Mouse (Mus musculus): ENCODE measurements around the gene Galnt13. TPM values are rescaled to one million over a fixed set of nuclear protein-coding genes. Genes with fewer than 3 reads are reported as not detected.
"Not testable (repeated sequence)": the region's sequence is repeated elsewhere in the genome, so short reads cannot be mapped to it uniquely, and the experiment has no call there.

Gene Galnt13
- polyA plus RNA-seq, 1 experiment from 2014 or later = 0.44 TPM

DNA sequence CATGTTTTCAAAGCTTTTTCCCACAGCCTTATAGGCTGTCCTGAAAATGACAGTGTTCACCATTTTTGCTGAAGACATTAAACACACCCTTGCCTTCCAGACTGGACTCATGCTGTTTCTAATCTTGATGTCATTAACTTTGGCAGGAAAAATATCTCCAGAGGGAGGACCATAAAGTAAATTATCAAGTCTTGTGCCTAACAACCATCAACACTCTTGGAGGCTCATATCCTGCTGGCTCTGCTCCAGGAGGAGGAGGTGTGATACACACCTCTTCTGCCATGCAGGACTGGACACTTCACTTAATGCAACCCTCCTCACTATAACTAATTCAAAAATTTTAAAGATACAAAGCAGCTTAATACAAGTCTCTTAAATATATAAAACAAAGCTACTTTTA lies 502.0 kb downstream of the Galnt13 start:
- H3K4me3 ChIP-seq (ENCODE audit: low read depth, low read length) = no peak overlapping the region
- no peak overlapping the region for H3K4me2 ChIP-seq (replicated peaks; ENCODE audit: low read depth)
- H3K4me1 ChIP-seq (replicated peaks; ENCODE audit: control insufficient read depth, insufficient read depth) = no peaks in the 10 kb centered on the region
- H3K36me3 ChIP-seq (ENCODE audit: control insufficient read depth, insufficient read depth, low read length) = no peaks in the 10 kb centered on the region
- no peak for TF ChIP-seq CTCF (IDR thresholded peaks at IDR 0.05; ENCODE audit: low read depth)
- TF ChIP-seq EP300 (optimal IDR thresholded peaks at IDR 0.05) = no peak
- H3K27ac ChIP-seq (replicated peaks) = no peak overlapping the region
- H3K9ac ChIP-seq (ENCODE audit: low read length) = no peak overlapping the region
- no peaks in the 10 kb centered on the region for H3K27me3 ChIP-seq (ENCODE audit: control insufficient read depth, insufficient read depth, low read length)
- DNase-seq (ENCODE audit: low spot score) = no peak
- H3K9me3 ChIP-seq (ENCODE audit: control insufficient read depth, low read length) = no peaks in the 10 kb centered on the region
- no peak for ATAC-seq (ENCODE audit: low FRiP score, low TSS enrichment)

DNA sequence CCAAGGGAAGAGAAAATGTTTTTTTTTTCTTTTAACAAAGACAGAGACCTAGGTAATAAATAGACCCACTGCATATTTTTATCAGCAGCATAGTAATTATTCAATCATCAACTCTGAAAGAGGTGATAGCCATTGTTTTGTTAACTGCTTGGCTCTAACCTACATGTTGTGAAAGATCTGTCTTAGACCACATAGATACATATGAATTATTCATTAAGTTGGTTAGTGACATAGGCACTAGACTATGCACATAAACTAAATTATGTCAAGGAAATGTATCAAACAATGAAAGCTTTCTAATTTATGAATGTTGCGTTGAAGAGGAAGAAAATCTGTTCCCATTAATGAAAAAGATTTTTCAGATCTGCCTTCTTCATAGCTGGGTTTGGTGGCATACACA lies 507.3 kb downstream of the Galnt13 start:
- no peak overlapping the region for H3K9ac ChIP-seq (ENCODE audit: low read length)
- H3K27me3 ChIP-seq (ENCODE audit: control insufficient read depth, insufficient read depth, low read length) = no peaks in the 10 kb centered on the region
- 89% methylated on average over 1 of the region's 1 CpGs for WGBS
- no peaks in the 10 kb centered on the region for H3K9me3 ChIP-seq (ENCODE audit: control insufficient read depth, low read length)
- no peak for TF ChIP-seq EP300 (optimal IDR thresholded peaks at IDR 0.05)
- no peak for TF ChIP-seq CTCF (IDR thresholded peaks at IDR 0.05; ENCODE audit: low read depth)
- H3K36me3 ChIP-seq (ENCODE audit: control insufficient read depth, insufficient read depth, low read length) = no peaks in the 10 kb centered on the region
- no peak overlapping the region for H3K27ac ChIP-seq (replicated peaks)
- H3K4me1 ChIP-seq (replicated peaks; ENCODE audit: control insufficient read depth, insufficient read depth) = no peaks in the 10 kb centered on the region
- no peak overlapping the region for H3K4me3 ChIP-seq (ENCODE audit: low read depth, low read length)
- ATAC-seq (ENCODE audit: low FRiP score, low TSS enrichment) (no peak), DNase-seq (ENCODE audit: low spot score) (no peak)
- H3K4me2 ChIP-seq (replicated peaks; ENCODE audit: low read depth) = no peak overlapping the region

DNA sequence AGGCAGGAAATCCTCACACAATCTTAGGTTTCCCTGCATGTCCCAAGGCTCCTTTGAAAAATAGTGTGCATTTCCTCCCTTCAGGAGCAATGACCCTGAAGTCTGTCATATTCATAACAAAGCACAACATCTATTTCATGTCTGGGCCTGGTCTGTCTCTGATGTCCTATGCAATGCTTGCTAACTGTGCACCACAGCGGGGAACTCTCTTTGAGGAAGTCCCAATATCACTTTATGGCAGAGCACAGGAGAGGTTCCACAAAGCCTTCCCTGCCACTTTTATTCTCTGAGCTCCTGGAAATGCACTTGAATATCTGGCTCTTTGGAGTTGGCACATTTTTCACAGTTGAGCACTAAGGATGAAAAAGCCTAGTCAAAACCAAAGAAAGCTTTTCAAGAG lies 547.7 kb downstream of the Galnt13 start:
- DNase-seq (ENCODE audit: low spot score) (no peak), ATAC-seq (ENCODE audit: low FRiP score, low TSS enrichment) (no peak)
- no peaks in the 10 kb centered on the region for H3K9me3 ChIP-seq (ENCODE audit: control insufficient read depth, low read length)
- H3K27ac ChIP-seq (replicated peaks) = no peak overlapping the region
- H3K4me2 ChIP-seq (replicated peaks; ENCODE audit: low read depth) = no peak overlapping the region
- no peak for TF ChIP-seq EP300 (optimal IDR thresholded peaks at IDR 0.05)
- TF ChIP-seq CTCF (IDR thresholded peaks at IDR 0.05; ENCODE audit: low read depth) = no peak
- no peaks in the 10 kb centered on the region for H3K36me3 ChIP-seq (ENCODE audit: control insufficient read depth, insufficient read depth, low read length)
- no peaks in the 10 kb centered on the region for H3K27me3 ChIP-seq (ENCODE audit: control insufficient read depth, insufficient read depth, low read length)
- WGBS = 85% methylated on average over 1 of the region's 1 CpGs
- no peak overlapping the region for H3K4me3 ChIP-seq (ENCODE audit: low read depth, low read length)
- H3K9ac ChIP-seq (ENCODE audit: low read length) = no peak overlapping the region
- no peaks in the 10 kb centered on the region for H3K4me1 ChIP-seq (replicated peaks; ENCODE audit: control insufficient read depth, insufficient read depth)

DNA sequence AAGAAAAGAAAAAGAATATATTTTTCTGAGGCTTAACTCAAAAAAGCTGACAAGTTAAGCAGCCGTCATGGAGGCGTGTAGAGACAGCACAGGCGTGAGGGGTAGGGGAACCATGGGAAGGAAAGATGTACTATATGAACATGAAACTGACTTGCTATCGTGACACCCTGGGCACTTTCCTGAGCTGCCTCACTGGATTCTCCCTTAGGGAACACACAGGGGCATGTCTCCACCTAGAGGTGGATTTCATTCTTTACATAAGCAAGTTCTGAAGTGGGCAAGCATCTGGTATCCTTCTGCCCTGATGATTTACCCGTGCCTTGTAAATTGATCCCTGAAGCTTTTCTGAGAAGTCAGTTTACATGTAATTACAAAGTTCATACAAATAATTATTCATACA lies 586.4 kb downstream of the Galnt13 start:
- not testable (repeated sequence) for DNase-seq (ENCODE audit: low spot score); H3K27ac ChIP-seq (replicated peaks); ATAC-seq (ENCODE audit: low FRiP score, low TSS enrichment); H3K4me2 ChIP-seq (replicated peaks; ENCODE audit: low read depth); H3K4me3 ChIP-seq (ENCODE audit: low read depth, low read length); H3K36me3 ChIP-seq (ENCODE audit: control insufficient read depth, insufficient read depth, low read length); H3K27me3 ChIP-seq (ENCODE audit: control insufficient read depth, insufficient read depth, low read length); H3K9me3 ChIP-seq (ENCODE audit: control insufficient read depth, low read length); H3K4me1 ChIP-seq (replicated peaks; ENCODE audit: control insufficient read depth, insufficient read depth); H3K9ac ChIP-seq (ENCODE audit: low read length)
- WGBS = no CpG with 5 or more reads among the region's 5 CpGs

DNA sequence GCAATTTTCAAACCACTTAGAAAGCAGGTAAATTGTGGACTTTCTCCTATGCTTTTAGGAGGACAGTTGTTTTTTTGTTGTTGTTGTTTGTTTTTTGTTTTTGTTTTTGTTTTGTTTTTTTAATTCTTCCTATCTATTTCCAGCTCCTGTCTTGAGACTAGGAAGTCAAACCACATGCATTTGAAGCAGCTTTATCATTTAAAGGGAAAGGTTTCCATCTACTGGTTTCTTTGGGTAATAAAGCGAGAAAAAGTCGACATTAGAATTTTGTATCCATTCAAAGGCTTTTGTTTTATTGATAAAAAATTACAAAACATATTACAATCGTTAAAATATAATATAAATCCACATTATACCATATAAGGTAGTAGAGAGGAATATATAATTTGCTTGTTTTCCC lies 598.5 kb downstream of the Galnt13 start:
- no peak overlapping the region for H3K4me2 ChIP-seq (replicated peaks; ENCODE audit: low read depth)
- TF ChIP-seq CTCF (IDR thresholded peaks at IDR 0.05; ENCODE audit: low read depth) (peak; percentile 22; the same call in 1 of the 2 replicates), EP300 (optimal IDR thresholded peaks at IDR 0.05) (no peak)
- no peaks in the 10 kb centered on the region for H3K36me3 ChIP-seq (ENCODE audit: control insufficient read depth, insufficient read depth, low read length)
- no peak overlapping the region for H3K4me3 ChIP-seq (ENCODE audit: low read depth, low read length)
- H3K27ac ChIP-seq (replicated peaks) = no peak overlapping the region
- no peak overlapping the region for H3K9ac ChIP-seq (ENCODE audit: low read length)
- H3K4me1 ChIP-seq (replicated peaks; ENCODE audit: control insufficient read depth, insufficient read depth) = no peaks in the 10 kb centered on the region
- no peaks in the 10 kb centered on the region for H3K9me3 ChIP-seq (ENCODE audit: control insufficient read depth, low read length)
- 54% methylated on average over 3 of the region's 3 CpGs for WGBS
- ATAC-seq (ENCODE audit: low FRiP score, low TSS enrichment) (no peak), DNase-seq (ENCODE audit: low spot score) (no peak)
- no peaks in the 10 kb centered on the region for H3K27me3 ChIP-seq (ENCODE audit: control insufficient read depth, insufficient read depth, low read length)

DNA sequence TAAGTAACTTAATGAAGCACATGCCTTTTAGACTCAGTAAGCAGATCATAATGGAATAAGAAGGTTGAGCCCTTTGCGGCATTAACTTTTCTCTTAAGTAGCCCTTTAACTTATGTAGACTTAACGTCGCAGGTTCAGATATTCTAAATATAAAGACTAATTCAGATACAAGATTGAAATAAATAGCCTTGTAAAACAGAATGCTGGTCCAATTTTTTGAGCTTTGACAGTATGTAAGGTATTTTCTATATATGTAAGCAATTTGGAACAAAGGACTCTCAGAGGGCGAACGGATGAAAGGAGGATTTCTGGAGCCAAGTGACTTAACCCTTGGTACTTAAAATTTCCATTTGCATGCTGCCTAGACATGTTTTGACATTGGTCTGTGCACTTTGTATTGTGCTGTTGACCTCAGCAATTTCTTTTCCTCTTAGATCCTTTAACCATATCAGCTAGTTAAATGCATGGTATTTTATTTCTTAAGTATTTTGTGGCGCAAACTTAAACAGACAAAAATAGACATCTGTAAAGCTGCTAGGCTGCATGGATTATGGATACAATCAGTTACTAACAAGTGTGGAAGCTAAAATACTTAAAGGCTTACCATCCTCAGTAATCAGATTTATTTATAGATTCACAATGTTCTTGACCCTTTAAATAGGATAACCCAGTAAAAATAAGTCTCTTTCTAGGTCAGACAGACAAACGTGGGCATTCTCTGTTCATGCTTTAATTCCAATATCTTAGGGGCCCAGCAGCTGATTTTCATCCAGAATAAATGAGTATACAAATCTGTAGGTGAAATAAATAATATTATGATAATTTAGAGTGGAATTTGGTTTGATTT lies 629.6 kb downstream of the Galnt13 start:
- Histone ChIP-seq H3K36me3 (ENCODE audit: control insufficient read depth, insufficient read depth, low read length) (no peaks in the 10 kb centered on the region), H3K9me3 (ENCODE audit: control insufficient read depth, low read length) (no peaks in the 10 kb centered on the region), H3K4me2 (replicated peaks; ENCODE audit: low read depth) (no peak overlapping the region), H3K27me3 (ENCODE audit: control insufficient read depth, insufficient read depth, low read length) (no peaks in the 10 kb centered on the region), H3K4me1 (replicated peaks; ENCODE audit: control insufficient read depth, insufficient read depth) (no peaks in the 10 kb centered on the region), H3K4me3 (ENCODE audit: low read depth, low read length) (no peak overlapping the region), H3K27ac (replicated peaks) (no peak overlapping the region), H3K9ac (ENCODE audit: low read length) (no peak overlapping the region)
- 65% methylated on average over 7 of the region's 7 CpGs for WGBS
- TF ChIP-seq CTCF (IDR thresholded peaks at IDR 0.05; ENCODE audit: low read depth) (no peak), EP300 (optimal IDR thresholded peaks at IDR 0.05) (no peak)
- no peak for DNase-seq (ENCODE audit: low spot score)
- ATAC-seq (ENCODE audit: low FRiP score, low TSS enrichment) = no peak
